Comparison of ENCODE assay signal across 26 mouse cellular contexts in the genomic region with DNA sequence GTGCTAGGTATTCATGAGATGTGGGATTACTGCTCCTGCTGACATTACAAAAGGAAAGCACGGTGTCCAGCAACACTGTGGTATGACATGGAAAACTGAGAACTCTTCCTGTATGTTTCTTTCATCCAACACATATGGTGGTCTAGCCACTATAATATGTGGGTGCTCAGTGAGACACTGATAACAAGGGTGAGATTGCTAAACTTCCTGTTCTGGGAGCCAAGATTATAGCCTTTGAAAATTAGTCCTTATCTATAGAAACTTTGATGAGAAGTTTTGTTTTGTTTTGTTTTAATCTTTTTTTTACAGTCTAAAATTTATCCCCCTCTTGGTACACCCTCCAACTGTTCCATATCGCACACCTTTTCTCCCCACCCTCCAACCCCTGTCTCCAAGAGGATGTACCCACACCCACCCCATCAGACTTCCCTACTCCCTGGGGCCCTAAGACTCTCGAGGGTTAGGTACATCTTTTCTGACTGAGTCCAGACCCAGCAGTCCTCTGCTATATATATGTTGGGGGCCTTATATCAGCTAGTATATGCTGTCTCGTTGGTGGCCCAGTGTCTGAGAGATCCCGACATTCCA.
DNase-seq lines count a peak whose midpoint lies in the region; ATAC-seq lines count a peak whose summit lies in the region.
"Had no signal": no experiment of that assay in that cellular context is flagged by ENCODE, and none has a peak within 500 bp of the region (broad histone marks: within the 10 kb centered on the region; RNA-seq: fewer than 3 reads in every experiment).

No protein-coding gene starts in this region.

- H3K4me3 ChIP-seq in hindbrain, embryonic 13.5 days: no peak overlapping the region
- no peak overlapping the region for H3K4me3 ChIP-seq in hindbrain, embryonic 14.5 days (replicated peaks; ENCODE audit: low read length)
- H3K4me3 ChIP-seq in midbrain, embryonic 13.5 days (replicated peaks): no peak overlapping the region
- no peak overlapping the region for H3K4me3 ChIP-seq in midbrain, embryonic 11.5 days (ENCODE audit: low read depth, low read length)
- H3K4me3 ChIP-seq: embryonic facial prominence, embryonic 15.5 days; gastrocnemius, adult 2 months; heart, adult 2 months; heart, embryonic 10.5 days; heart, embryonic 13.5 days; intestine, embryonic 15.5 days had no signal

- no peaks in the 10 kb centered on the region for H3K27me3 ChIP-seq in hindbrain, embryonic 13.5 days
- no peaks in the 10 kb centered on the region for H3K27me3 ChIP-seq in hindbrain, embryonic 14.5 days (ENCODE audit: control insufficient read depth, insufficient read depth, low read length)
- H3K27me3 ChIP-seq in midbrain, embryonic 13.5 days: no peaks in the 10 kb centered on the region
- H3K27me3 ChIP-seq in midbrain, embryonic 11.5 days (ENCODE audit: control insufficient read depth, insufficient read depth, low read length): no peaks in the 10 kb centered on the region
- H3K27me3 ChIP-seq: embryonic facial prominence, embryonic 15.5 days; heart, embryonic 13.5 days; intestine, embryonic 15.5 days; Patski had no signal

- H3K4me1 ChIP-seq in hindbrain, embryonic 13.5 days (replicated peaks): no peaks in the 10 kb centered on the region
- H3K4me1 ChIP-seq in hindbrain, embryonic 14.5 days (replicated peaks; ENCODE audit: control insufficient read depth, insufficient read depth, low read length): peaks cover 4% of the 10 kb centered on the region; the same call in 1 of the 2 replicates
- H3K4me1 ChIP-seq in midbrain, embryonic 13.5 days (replicated peaks): 0 out of 2 replicates have a peak, but pooled peaks cover 4% of the 10 kb centered on the region
- peaks cover 2% of the 10 kb centered on the region; the same call in 1 of the 2 replicates for H3K4me1 ChIP-seq in midbrain, embryonic 11.5 days (ENCODE audit: control insufficient read depth, insufficient read depth, low read length)
- H3K4me1 ChIP-seq: intestine, embryonic 15.5 days had no signal

- no peak overlapping the region for H3K4me2 ChIP-seq in hindbrain, embryonic 13.5 days
- no peak overlapping the region for H3K4me2 ChIP-seq in hindbrain, embryonic 14.5 days (replicated peaks)
- no peak overlapping the region for H3K4me2 ChIP-seq in midbrain, embryonic 13.5 days (replicated peaks)
- no peak overlapping the region for H3K4me2 ChIP-seq in midbrain, embryonic 11.5 days
- H3K4me2 ChIP-seq: embryonic facial prominence, embryonic 15.5 days; heart, embryonic 13.5 days; intestine, embryonic 15.5 days had no signal

- no peak overlapping the region for H3K27ac ChIP-seq in hindbrain, embryonic 13.5 days
- H3K27ac ChIP-seq in hindbrain, embryonic 14.5 days: no peak overlapping the region
- no peak overlapping the region for H3K27ac ChIP-seq in midbrain, embryonic 13.5 days
- no peak overlapping the region for H3K27ac ChIP-seq in midbrain, embryonic 11.5 days (ENCODE audit: low read depth, low read length)
- H3K27ac ChIP-seq: embryonic facial prominence, embryonic 15.5 days; gastrocnemius, adult 2 months; heart, adult 2 months; heart, embryonic 10.5 days; heart, embryonic 13.5 days; intestine, embryonic 15.5 days had no signal

- no peaks in the 10 kb centered on the region for H3K36me3 ChIP-seq in hindbrain, embryonic 13.5 days
- no peaks in the 10 kb centered on the region for H3K36me3 ChIP-seq in hindbrain, embryonic 14.5 days (replicated peaks; ENCODE audit: control insufficient read depth, insufficient read depth)
- H3K36me3 ChIP-seq in midbrain, embryonic 13.5 days: no peaks in the 10 kb centered on the region
- H3K36me3 ChIP-seq in midbrain, embryonic 11.5 days (ENCODE audit: control insufficient read depth, insufficient read depth, low read length): no peaks in the 10 kb centered on the region
- H3K36me3 ChIP-seq: embryonic facial prominence, embryonic 15.5 days; heart, embryonic 10.5 days; heart, embryonic 13.5 days; intestine, embryonic 15.5 days had no signal

- 0 out of 2 replicates have a peak, but pooled peaks have one; percentile 38 for ATAC-seq in hindbrain, embryonic 13.5 days (ENCODE audit: low FRiP score)
- ATAC-seq in hindbrain, embryonic 14.5 days (ENCODE audit: low FRiP score): no peak
- peak; percentile 40; the same call in 1 of the 2 replicates for ATAC-seq in midbrain, embryonic 13.5 days
- no peak for ATAC-seq in midbrain, embryonic 11.5 days (ENCODE audit: low FRiP score)
- ATAC-seq in common myeloid progenitor, adult 5-6 weeks (replicated peaks; ENCODE audit: low read depth, poor library complexity, severe bottlenecking): peak; percentile 50; the same call in 1 of the 2 replicates
- ATAC-seq in inflammation-experienced regulatory T-cells, adult 6 months: no peak
- ATAC-seq: CD4-positive, CD25-positive, alpha-beta regulatory T cell, adult 4 months; intestine, embryonic 15.5 days had no signal

- 87% methylated on average over 5 of the region's 5 CpGs for WGBS in hindbrain, embryonic 13.5 days
- WGBS in hindbrain, embryonic 14.5 days: 85% methylated on average over 5 of the region's 5 CpGs
- 87% methylated on average over 5 of the region's 5 CpGs for WGBS in midbrain, embryonic 13.5 days
- 85% methylated on average over 5 of the region's 5 CpGs for WGBS in midbrain, embryonic 11.5 days

- H3K9ac ChIP-seq in hindbrain, embryonic 13.5 days: no peak overlapping the region
- no peak overlapping the region for H3K9ac ChIP-seq in hindbrain, embryonic 14.5 days
- H3K9ac ChIP-seq in midbrain, embryonic 13.5 days (replicated peaks): no peak overlapping the region
- H3K9ac ChIP-seq in midbrain, embryonic 11.5 days (ENCODE audit: low read length): no peak overlapping the region
- H3K9ac ChIP-seq: embryonic facial prominence, embryonic 15.5 days; forebrain, postnatal 0 days; heart, embryonic 13.5 days; intestine, embryonic 15.5 days had no signal

- H3K9me3 ChIP-seq in hindbrain, embryonic 13.5 days: no peaks in the 10 kb centered on the region
- no peaks in the 10 kb centered on the region for H3K9me3 ChIP-seq in hindbrain, embryonic 14.5 days (ENCODE audit: control insufficient read depth, low read length)
- no peaks in the 10 kb centered on the region for H3K9me3 ChIP-seq in midbrain, embryonic 13.5 days
- H3K9me3 ChIP-seq in midbrain, embryonic 11.5 days (ENCODE audit: control insufficient read depth, low read length): no peaks in the 10 kb centered on the region
- H3K9me3 ChIP-seq: embryonic facial prominence, embryonic 15.5 days; heart, embryonic 10.5 days; heart, embryonic 13.5 days; intestine, embryonic 15.5 days had no signal

- DNase-seq in hindbrain, embryonic 14.5 days (ENCODE audit: low spot score): no peak
- DNase-seq in midbrain, embryonic 11.5 days (ENCODE audit: low spot score, missing footprints): no peak
- no peak for DNase-seq in ovary, adult 18-20 months (ENCODE audit: low spot score)
- DNase-seq: adrenal gland, postnatal 10 days; cerebellum, adult 11 months; cerebellum, adult 2 months; cerebellum, adult 9-11 months; cerebellum, postnatal 25 days; embryo, embryonic 11 days; forebrain, postnatal 0 days; gastrocnemius, adult 2 months; gastrocnemius, postnatal 14 days; heart, adult 2 months; heart, postnatal 14 days; heart, postnatal 4 days; kidney, adult 11 months had no signal

Comparison
In these comparisons a context has a peak if more than half of its experiments do, and no peak if none do; other contexts are left out.
1. ATAC-seq: peak in hindbrain, embryonic 13.5 days (single experiment), midbrain, embryonic 13.5 days (single experiment) and common myeloid progenitor, adult 5-6 weeks (single experiment); none in hindbrain, embryonic 14.5 days (single experiment), midbrain, embryonic 11.5 days (single experiment) and inflammation-experienced regulatory T-cells, adult 6 months (single experiment).